Mouse (Mus musculus) left cerebral cortex, postnatal 10 days (tissue): ENCODE results near the gene Fam20a. TPM values are rescaled to one million over a fixed set of nuclear protein-coding genes. Genes with fewer than 3 reads are reported as not detected.
A peak's percentile ranks its signal among the peaks of the same experiment; 100 is the strongest.

ENCODE experiments used
- DNase-seq, 2 experiments: peaks; one replicate each; pipeline ENCODE4 v3.0.0; 2021 to 2022; ENCODE audit warnings: low spot score in 2 of 2, mixed read lengths in 1 of 2; ENCODE audit errors: extremely low spot score in 1 of 2
- intact Hi-C: fragments of 180-260 bp; cut with DNase I; formaldehyde crosslinking; loops from one replicate; pipeline ENCODE4 v1.15.1; 2025
- total RNA-seq, 2 experiments: library from RNA; stranded (reverse); gene quantifications; 2 replicates each; pipeline ENCODE4 v1.2.3; 2021

Gene Fam20a
- total RNA-seq, 2 experiments from 2014 or later, result 12.0 to 14.2 TPM

DNA sequence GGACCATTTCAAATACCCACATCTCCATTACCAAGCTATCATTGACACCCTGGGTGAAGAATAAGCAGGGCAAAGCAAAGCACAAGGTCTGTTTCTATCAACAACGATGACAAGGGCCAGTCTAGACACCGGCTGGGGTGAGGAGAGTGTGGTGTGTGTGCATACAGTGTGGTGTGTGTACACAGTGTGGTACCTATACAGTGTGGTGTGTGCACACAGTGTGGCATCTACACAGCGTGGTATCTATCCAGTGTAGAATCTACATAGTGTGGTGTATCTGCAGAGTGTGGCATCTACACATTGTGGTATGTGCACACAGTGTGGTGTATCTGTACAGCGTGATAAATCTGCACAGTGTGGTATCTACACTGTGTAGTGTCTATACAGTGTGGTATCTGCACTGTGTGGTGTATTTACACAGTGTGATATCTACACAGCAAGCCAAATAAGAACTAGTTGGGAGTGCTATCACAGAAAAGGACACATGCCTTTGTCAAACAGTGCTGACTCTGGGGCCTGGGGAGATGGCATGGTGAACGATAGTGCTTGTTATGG, 24.9 kb downstream of the Fam20a start:
- DNase-seq, result no peak
- intact Hi-C loops, result no loop called here

- intact Hi-C loops, result no loop called here
- no peak for DNase-seq
Measured at GRCm38 (mm10) chr11:109696519-109696918, 25.6 kb downstream of the Fam20a start.

DNA sequence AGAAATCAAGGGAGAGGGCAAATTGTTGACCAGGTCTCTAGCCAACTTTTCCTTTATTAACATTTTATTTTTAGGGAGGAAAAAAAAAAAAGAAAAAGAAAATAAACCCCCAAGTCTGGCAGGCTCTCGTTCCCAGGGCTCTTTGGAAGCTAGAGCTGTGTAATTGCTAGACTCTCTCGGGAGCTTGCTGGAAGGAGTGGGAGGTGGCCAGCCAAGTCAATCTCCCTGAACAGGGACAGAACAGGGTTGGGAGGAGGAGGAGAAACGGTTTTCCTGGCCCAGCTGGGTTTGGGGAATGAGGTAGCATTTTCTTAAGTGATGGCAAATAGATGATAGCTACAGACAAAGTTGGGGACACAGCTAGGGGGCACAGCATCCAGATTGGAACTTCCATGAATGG, 29.3 kb downstream of the Fam20a start:
- intact Hi-C loops, result no loop called here
- no peak for DNase-seq

- intact Hi-C loops, result no loop called here
- DNase-seq, result no peak
Measured at GRCm38 (mm10) chr11:109689539-109689938, 32.5 kb downstream of the Fam20a start.

DNA sequence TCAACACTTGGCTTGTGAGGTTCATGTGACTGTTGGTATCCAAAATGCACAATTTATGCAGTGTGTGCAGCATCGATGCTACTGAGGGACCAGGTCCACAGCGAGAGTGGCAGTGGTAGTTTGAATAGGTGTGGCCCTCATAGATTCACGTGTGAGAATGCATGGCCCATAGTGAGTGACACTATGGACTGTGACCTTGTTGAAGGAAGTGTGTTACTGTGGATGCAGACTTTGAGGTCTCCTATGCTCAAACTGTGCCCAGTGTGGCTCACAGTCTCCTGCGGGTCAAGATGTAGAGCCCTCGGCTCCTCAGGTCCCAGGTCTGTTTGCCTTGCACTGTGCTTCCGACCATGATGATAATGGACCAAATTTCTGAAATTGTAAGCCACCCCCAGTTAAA, 39.9 kb downstream of the Fam20a start:
- DNase-seq, result no peak
- intact Hi-C loops, result no loop called here

DNA sequence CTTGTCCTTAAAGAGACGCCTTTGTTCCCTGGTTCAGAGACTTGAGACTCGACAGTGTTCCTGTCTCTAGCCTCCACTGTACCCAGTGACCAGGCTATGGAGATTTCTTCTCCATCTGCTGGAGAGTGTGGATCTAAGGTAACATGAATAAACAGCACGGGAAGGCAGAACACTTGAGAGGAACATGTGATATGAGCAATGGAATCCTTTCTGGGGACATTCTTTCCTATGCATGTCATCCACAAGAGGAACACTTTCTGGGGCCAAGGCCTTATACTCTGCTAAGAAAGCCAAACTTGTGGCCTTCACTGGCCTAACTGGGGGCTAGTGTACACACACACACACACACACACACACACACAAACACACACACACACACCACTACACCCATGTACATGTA, 40.5 kb downstream of the Fam20a start:
- no peak for DNase-seq
- intact Hi-C loops, result no loop called here

DNA sequence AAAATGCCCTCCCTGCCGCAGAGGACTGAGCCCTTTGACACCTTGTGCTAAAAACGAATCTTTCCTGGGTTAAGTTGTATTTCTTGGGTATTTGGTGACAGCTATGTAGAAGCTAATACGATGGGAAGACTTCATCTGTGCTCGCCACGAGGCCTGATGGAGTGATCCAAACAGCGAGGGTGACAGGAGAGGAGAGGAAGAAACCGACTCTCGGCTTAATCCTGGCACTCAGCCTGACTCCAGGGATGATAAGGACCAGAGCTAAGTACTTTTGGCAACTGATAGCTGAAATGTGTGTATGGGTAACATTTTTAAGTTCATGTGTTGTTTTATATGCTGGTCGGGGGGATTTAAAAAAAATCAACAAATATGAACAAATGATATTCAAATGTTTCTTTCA, 41.1 kb downstream of the Fam20a start:
- intact Hi-C loops, result no loop called here
- no peak for DNase-seq

GRCm38 (mm10) chr11:109678291-109678690, 43.8 kb downstream of the Fam20a start:
- DNase-seq, result no peak
- intact Hi-C loops, result no loop called here

DNA sequence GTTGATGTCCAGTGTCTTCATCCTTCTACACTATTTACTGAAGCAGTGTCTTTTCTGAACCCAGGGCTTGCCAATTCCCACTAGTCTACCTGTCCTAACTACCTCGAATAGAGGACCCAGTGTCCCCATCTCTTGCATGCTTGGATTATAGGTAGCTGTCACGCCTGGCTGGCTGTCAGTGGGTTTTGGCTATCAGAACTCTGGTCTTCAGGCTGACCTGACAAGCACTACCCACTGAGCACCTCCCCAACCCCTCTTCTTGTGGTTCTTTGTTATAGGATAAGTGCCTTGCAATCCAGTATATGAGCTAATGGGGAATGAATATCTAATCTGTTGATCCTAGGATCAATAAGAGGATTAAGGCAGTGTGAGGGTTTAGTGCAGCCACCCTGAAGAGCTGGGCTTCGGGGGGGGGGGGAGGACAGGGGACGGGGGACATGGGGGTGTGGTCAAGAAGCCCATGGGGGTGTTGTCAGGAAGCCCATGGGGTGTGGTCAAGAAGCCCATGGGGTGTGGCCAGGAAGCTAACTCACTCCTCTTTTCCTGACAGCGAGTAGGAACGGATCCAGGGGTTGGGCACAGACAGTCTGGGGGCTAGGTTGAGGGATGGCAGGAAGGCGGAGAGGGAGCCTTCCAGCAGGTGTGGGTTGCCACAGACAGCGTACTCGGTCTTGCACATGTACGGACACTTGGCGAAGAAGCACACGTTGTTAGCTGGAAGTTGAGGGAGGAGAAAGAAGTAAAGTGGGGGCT, 45.3 kb downstream of the Fam20a start:
- no peak for DNase-seq
- intact Hi-C loops, result no loop called here

GRCm38 (mm10) chr11:109675771-109676170, 46.3 kb downstream of the Fam20a start:
- intact Hi-C loops, result no loop called here
- no peak for DNase-seq

DNA sequence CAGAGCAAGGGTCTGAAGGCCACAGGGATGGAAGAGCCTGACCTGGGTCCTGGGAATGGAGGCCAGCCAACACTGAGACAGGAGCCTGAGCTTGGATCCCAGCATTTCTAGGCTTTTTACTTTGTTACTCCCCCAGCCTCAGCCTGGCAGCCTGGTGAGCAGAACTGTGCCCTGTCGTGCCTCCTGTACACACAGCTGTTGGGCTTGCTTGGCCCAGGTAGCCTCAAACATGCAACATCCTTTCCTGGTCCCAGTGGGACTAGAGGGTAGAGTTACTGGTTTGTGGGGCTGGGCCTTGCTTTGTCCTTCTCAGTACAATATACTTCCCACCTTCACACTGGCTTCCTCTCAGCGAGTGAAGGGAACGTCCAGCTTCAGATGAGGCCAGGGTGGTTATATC, 46.9 kb downstream of the Fam20a start:
- intact Hi-C loops, result no loop called here

DNA sequence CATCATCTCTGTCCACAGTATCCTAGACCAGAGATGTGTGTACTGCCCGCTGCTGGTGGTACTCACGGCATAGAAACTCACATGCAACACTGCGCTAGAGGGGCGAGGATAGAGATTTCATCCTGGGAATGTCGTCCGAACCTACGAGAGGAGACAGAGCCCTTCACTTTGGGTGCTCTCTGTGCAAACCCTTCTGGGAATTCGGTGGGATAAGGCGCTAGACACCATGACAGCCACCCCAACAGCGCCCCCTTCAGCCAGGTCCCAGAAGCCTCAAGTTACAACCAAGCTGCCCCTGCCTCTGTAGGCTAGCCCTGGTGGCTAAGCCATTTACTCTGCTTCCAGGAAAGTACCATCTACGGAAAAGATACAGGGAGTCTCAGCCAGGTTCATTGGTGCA, 47.5 kb downstream of the Fam20a start:
- DNase-seq, result no peak

More for the DNA sequence above, 46.9 kb downstream of the Fam20a start:
- DNase-seq, result no peak

DNA sequence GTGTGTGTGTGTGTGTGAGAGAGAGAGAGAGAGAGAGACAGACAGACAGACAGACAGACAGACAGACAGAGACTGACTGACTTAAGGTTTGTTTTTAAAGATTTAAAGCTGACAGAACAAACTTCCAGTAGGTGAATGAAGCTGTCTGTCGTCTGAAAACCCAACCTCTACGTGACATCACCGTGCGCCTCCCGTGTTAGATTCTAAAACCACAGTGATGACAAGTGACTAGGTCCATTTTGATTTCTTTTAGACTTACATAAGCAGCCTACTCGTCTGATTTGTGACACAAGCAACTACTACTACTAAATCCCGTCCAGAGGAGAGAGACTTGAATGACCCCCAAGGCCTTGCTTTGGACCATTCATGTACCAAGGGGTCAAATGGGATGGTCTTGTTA, 48.3 kb downstream of the Fam20a start:
- intact Hi-C loops, result loop anchor here (5.0 kb wide), 1 partner anchor 44 kb away; no protein-coding TSS in a partner anchor
- DNase-seq, result no peak

More for the DNA sequence above, 47.5 kb downstream of the Fam20a start:
- intact Hi-C loops, result loop anchor here (5.0 kb wide), 1 partner anchor 43 kb away; no protein-coding TSS in a partner anchor

DNA sequence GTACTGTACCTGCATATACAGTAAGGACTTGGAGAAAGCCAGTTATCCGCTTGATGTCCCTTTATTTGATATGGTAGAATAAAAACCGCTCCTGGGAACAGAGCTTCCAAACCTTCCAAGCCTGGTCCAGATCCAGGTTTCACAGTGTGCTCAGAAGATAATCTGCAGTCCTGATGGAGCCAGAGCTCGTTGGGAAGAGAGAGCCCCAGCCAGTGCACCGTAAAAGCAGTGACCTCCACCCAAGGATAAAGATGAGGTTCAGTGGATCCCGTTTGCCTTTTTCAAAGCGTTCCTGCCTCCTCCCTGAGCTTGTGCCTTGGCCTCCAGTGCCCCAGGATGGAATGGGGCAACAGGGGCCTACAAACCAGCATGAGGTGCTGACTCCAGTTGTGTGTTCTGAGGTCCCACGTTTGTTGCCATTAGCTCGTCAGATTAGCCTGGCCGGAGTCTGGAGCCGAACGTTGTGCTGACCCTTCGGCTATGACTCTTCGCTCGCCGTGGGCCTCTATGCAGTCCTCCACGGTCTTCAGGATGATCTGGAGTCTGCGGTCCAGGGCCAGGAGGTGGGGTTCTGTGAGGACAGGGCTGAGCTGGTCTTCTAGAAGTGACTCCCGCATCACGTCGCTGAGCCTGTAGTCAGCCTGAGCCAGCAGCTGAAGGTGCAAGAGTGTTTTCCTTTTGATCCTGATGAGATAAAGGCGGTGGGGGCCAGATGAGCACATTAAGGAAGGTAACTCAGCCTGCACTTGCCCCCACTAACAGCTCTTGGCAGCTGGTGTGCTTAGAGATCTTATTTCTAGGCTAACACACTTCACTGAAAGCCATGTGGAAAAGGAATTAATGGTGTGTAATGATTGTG, 49.0 kb downstream of the Fam20a start:
- intact Hi-C loops, result loop anchor here (5.0 kb wide), 1 partner anchor 44 kb away; no protein-coding TSS in a partner anchor
- no peak for DNase-seq

DNA sequence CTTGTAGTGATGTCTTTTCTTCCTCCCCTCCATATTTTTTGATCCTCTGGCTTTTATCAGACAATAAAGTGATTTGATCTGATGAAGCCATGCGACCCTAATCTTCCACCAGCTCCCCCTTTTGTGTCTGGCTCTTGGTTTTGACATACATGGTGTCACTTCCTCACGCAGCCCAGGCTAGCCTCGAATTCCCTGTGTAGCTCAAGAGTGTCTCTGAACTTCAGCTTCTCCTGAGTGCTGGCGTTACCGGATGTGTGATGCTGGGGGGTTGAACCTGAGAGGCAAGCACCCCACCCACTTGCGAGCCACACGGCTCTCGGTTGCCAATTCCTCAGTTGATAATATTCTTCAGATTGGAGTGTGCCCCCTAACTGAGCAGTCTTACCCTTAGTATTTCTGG, 49.7 kb downstream of the Fam20a start:
- DNase-seq, result no peak
- intact Hi-C loops, result loop anchor here (5.0 kb wide), 1 partner anchor 45 kb away; no protein-coding TSS in a partner anchor

- no peak for DNase-seq
- intact Hi-C loops, result loop anchor here (5.0 kb wide), 1 partner anchor 45 kb away; no protein-coding TSS in a partner anchor
Measured at GRCm38 (mm10) chr11:109672021-109672324, 50.1 kb downstream of the Fam20a start.

- DNase-seq, result no peak
- intact Hi-C loops, result loop anchor here (5.0 kb wide), 1 partner anchor 46 kb away; no protein-coding TSS in a partner anchor
Measured at GRCm38 (mm10) chr11:109671136-109672020, 50.7 kb downstream of the Fam20a start.

- peak in 1 of 2 experiments; percentile 65 for DNase-seq
- intact Hi-C loops, result loop anchor here (1.0 to 5.0 kb wide), 2 partner anchors 47 to 190 kb away; no protein-coding TSS in a partner anchor
Measured at GRCm38 (mm10) chr11:109670026-109670916, 51.8 kb downstream of the Fam20a start.
